Mouse (Mus musculus) midbrain, embryonic 11.5 days (tissue): ENCODE measurements around the gene Tmem240. TPM values are rescaled to one million over a fixed set of nuclear protein-coding genes. Genes with fewer than 3 reads are reported as not detected.
"Not testable (repeated sequence)": the region's sequence is repeated elsewhere in the genome, so short reads cannot be mapped to it uniquely, and the experiment has no call there.

Experiments used
- ATAC-seq: fragments of 200-750 bp; cut with Nextera tagmentation; 2 replicates; pipeline ENCODE4 v1.8.0; 2017; ENCODE audit warnings: moderate TSS enrichment, moderate library complexity; ENCODE audit not compliant: low FRiP score
- DNase-seq: peaks from one replicate; pipeline ENCODE4 v3.0.0; 2015; ENCODE audit warnings: low spot score; ENCODE audit errors: missing footprints
- H3K27ac ChIP-seq: fragments of 300-500 bp; sonication (generic); 2 replicates; pipeline ENCODE4 v1.5.1; 2014; ENCODE audit warnings: low read depth, low read length
- H3K27me3 ChIP-seq: fragments of 300-500 bp; sonication (generic); 2 replicates; pipeline ENCODE4 v1.6.1; 2014; ENCODE audit warnings: mild to moderate bottlenecking, low read length, moderate library complexity, mixed read lengths; ENCODE audit not compliant: control insufficient read depth, insufficient read depth
- H3K36me3 ChIP-seq: fragments of 300-500 bp; sonication (generic); 2 replicates; pipeline ENCODE4 v1.6.1; 2014; ENCODE audit warnings: mild to moderate bottlenecking, low read length, moderate library complexity, mixed read lengths; ENCODE audit not compliant: control insufficient read depth, insufficient read depth
- H3K4me1 ChIP-seq: fragments of 300-500 bp; sonication (generic); 2 replicates; pipeline ENCODE4 v1.6.1; 2014; ENCODE audit warnings: low read length; ENCODE audit not compliant: control insufficient read depth, insufficient read depth
- H3K4me2 ChIP-seq: fragments of 300-500 bp; sonication (generic); 2 replicates; pipeline ENCODE4 v1.6.1; 2014; ENCODE audit warnings: mild to moderate bottlenecking, moderate library complexity
- H3K4me3 ChIP-seq: fragments of 300-500 bp; sonication (generic); 2 replicates; pipeline ENCODE4 v1.5.1; 2014; ENCODE audit warnings: low read depth, low read length
- H3K9ac ChIP-seq: fragments of 300-500 bp; sonication (generic); 2 replicates; pipeline ENCODE4 v1.6.1; 2014; ENCODE audit warnings: low read length
- H3K9me3 ChIP-seq: fragments of 300-500 bp; sonication (generic); 2 replicates; pipeline ENCODE4 v1.6.1; 2016; ENCODE audit warnings: low read length; ENCODE audit not compliant: control insufficient read depth
- WGBS: fragments of 180-500 bp; shearing (Covaris S2); extraction: QIAGEN DNeasy Blood & Tissue Kit; methylation state at CpG from one replicate; pipeline ENCODE4 v1.1.7; 2014; 5-methylcytosine and 5-hydroxymethylcytosine counted together
- polyA plus RNA-seq: library from polyadenylated mRNA; unstranded; fragments of >200 nt; fragmentation: Nextera tagmentation; extraction: Ambion mirVana; gene quantifications from 2 replicates; pipeline ENCODE4 v1.2.1, GENCODE M21; 2014

The Tmem240 gene
- polyA plus RNA-seq, 1 experiment from 2014 or later, result 0.96 TPM

DNA sequence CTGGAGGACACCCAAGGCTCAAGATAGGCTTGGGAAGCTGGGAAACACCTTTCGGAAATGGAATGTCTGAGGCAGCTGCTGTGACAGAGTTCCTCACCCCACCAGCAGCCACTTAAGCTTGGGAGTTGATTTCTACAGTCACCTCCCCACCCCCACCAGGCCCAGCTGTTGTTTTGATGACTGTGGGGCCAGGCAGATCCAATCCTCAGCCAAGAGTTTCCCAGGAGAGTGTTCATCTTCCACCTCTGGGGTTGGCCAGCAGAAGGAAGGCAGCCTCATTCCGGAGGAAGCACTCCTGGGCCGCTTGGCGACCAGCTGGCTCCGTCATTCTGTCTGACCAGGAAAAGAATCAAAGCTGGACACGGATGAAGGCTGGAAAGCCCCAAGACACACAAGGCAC, 46.3 kb downstream of the Tmem240 start:
- DNase-seq (peak; percentile 83), ATAC-seq (no peak)
- no peak overlapping the region for H3K4me3 ChIP-seq
- no peak overlapping the region for H3K27ac ChIP-seq
- H3K9ac ChIP-seq, result no peak overlapping the region
- no peaks in the 10 kb centered on the region for H3K36me3 ChIP-seq
- no peaks in the 10 kb centered on the region for H3K9me3 ChIP-seq
- H3K4me1 ChIP-seq, result peaks cover 3% of the 10 kb centered on the region; the same call in 1 of the 2 replicates
- H3K4me2 ChIP-seq, result no peak overlapping the region
- no peaks in the 10 kb centered on the region for H3K27me3 ChIP-seq
- 45% methylated on average over 6 of the region's 6 CpGs for WGBS

DNA sequence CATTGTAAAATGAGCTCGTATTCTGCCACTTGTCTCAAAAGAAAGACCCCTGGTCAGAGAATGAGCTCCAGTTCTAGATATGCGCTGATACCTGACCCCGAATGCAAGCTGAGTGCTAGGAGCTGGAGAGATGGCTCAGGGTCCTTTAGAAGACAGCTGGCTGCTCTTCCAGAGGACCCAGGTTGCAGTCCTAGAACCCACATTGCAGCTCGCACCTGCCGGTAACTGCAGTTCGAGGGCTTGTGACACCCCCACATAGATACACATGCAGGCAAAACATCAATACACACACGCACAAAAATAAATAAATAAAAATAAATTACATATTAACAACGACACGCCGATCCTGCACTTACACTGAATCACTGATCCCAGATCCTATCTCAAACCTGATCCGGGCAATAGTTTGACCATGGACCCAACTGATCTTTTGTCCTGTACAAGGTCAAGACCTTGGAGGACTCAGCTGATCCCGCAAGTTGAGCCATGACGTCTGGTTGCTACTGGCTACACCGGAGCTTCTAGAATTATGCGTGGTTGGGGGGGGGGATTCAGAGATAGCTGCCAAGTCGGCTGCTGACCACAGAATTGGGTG, 49.0 kb downstream of the Tmem240 start:
- Histone ChIP-seq H3K9ac (peak overlapping the region; percentile 90), H3K4me2 (peak overlapping the region; percentile 78), H3K4me3 (peak overlapping the region; percentile 58), H3K36me3 (no peaks in the 10 kb centered on the region), H3K27me3 (no peaks in the 10 kb centered on the region), H3K27ac (peak overlapping the region; percentile 71; the same call in 1 of the 2 replicates), H3K9me3 (no peaks in the 10 kb centered on the region), H3K4me1 (peaks cover 3% of the 10 kb centered on the region; the same call in 1 of the 2 replicates)
- WGBS, result 43% methylated on average over 16 of the region's 16 CpGs
- ATAC-seq (no peak), DNase-seq (peak; percentile 85)

DNA sequence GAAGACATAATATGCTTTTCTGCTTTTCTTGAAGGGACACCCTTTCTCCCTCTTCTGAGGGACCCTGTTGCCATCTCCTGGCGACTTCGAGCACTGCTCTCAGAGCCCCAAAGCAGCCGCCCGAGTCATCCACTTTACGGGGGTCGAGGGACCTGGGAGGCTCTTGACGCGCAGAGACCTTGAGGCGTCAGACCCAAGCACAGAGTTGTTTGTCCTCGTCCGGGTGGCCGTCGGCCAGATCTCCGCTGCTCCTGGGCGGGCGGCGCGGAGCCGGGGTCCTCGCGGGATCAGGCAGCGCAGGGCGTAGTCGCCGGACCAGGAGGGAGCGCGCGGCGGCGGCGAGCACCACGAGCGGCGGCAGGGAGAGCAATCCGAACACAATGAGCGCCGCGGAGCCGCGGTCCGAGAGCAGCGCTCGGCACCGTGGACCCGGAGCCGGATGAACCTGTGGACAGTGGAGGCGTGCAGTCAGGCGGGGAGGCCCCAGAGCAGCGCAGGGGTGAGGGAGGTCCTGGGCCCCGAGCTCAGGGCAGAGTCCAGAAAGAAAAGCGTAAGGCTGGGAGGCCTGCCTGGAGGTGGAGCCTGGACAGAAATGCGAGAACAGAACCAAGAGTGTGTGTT, 49.6 kb downstream of the Tmem240 start:
- H3K4me1 ChIP-seq, result peaks cover 3% of the 10 kb centered on the region; the same call in 1 of the 2 replicates
- DNase-seq (peak; percentile 98), ATAC-seq (peak; percentile 91)
- H3K4me2 ChIP-seq, result peak overlapping the region; percentile 78
- H3K36me3 ChIP-seq, result no peaks in the 10 kb centered on the region
- H3K27ac ChIP-seq, result peak overlapping the region; percentile 71
- peak overlapping the region; percentile 58 for H3K4me3 ChIP-seq
- whole genome bisulfite sequencing, result under 1% methylated on average over 52 of the region's 52 CpGs
- H3K27me3 ChIP-seq, result no peaks in the 10 kb centered on the region
- H3K9ac ChIP-seq, result peak overlapping the region; percentile 90
- H3K9me3 ChIP-seq, result no peaks in the 10 kb centered on the region

DNA sequence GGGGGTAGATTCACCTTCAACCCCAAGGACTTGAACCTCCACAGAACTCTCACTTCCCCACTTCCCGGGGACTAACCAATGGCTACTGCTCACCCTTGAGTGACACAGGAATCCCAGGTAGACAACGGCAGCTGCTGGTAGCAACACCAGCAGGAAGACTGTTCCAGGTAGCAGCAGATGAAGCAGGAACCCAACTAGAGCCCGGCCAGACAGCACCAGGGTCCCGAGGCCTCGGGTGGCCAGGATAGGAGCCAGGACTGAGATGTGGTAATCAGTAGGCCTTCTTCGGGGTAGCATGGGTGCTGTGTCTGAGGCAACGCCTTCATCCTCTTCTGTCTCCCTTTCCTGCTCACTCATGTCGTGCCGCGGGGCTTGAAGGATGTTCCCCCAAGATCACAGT, 50.6 kb downstream of the Tmem240 start:
- no peaks in the 10 kb centered on the region for H3K9me3 ChIP-seq
- H3K36me3 ChIP-seq, result no peaks in the 10 kb centered on the region
- DNase-seq (no peak), ATAC-seq (no peak)
- H3K4me1 ChIP-seq, result peaks cover 3% of the 10 kb centered on the region; the same call in 1 of the 2 replicates
- no peak overlapping the region for H3K4me3 ChIP-seq
- no peak overlapping the region for H3K9ac ChIP-seq
- H3K27me3 ChIP-seq, result no peaks in the 10 kb centered on the region
- WGBS, result 82% methylated on average over 10 of the region's 10 CpGs
- H3K4me2 ChIP-seq, result no peak overlapping the region
- H3K27ac ChIP-seq, result no peak overlapping the region

DNA sequence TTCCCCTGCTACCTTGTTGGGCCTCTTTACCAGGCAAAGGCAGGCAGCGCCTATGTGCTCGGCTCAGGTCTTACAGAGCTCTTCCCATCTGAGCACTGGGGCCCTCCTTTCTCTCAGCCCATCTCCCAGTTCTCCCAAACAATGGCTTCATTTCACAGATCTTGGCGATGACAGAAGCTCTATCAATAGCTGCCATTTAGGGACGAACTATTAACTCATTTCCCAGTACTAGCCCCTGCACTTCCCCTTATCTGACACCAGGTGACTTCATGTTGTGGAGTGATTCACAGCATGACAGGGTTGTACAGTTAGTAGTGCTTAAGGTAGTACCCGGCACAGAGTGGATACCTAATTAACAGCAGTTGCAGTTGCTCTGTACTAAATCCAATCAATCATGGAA, 51.2 kb downstream of the Tmem240 start, which contains the start of gene Tmem88b:
TSS of gene Tmem88b (minus strand) at position 56 of the 400 bp plus-strand sequence.
- peak within 1 kb of the TSS; percentile 58; the same call in 1 of the 2 replicates for H3K4me3 ChIP-seq

DNA sequence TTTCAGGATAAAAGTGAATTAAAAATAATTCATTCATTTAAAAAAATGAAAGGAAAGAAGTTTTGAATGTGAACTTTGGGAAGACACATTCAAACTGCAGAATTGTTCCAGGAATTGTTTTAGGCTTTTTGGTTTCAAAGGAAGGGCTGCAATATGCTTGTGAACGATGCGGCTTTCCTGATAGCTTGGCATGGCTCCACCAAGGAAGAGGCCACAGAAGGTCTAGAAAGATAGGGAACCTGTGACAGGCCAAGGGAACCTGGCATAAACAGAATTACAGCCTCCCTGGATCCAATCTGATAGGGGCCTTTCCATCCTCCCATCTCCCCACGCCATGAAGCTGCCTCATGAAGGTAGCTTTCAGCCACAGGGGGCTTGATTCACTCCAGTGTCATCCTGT, 53.7 kb downstream of the Tmem240 start:
- 72% methylated on average over 3 of the region's 3 CpGs for WGBS

More for the DNA sequence above, 51.2 kb downstream of the Tmem240 start, which contains the start of gene Tmem88b:
- H3K4me1 ChIP-seq, result peaks cover 3% of the 10 kb centered on the region; the same call in 1 of the 2 replicates
- H3K9me3 ChIP-seq, result no peaks in the 10 kb centered on the region
- peak within 1 kb of the TSS; percentile 90 for H3K9ac ChIP-seq
- no peaks in the 10 kb centered on the region for H3K36me3 ChIP-seq
- no peaks in the 10 kb centered on the region for H3K27me3 ChIP-seq
- no peak for ATAC-seq
- H3K4me2 ChIP-seq, result peak within 1 kb of the TSS; percentile 78
- DNase-seq, result no peak
- no peak within 1 kb of the TSS for H3K27ac ChIP-seq
- 75% methylated on average over 5 of the region's 5 CpGs for WGBS

DNA sequence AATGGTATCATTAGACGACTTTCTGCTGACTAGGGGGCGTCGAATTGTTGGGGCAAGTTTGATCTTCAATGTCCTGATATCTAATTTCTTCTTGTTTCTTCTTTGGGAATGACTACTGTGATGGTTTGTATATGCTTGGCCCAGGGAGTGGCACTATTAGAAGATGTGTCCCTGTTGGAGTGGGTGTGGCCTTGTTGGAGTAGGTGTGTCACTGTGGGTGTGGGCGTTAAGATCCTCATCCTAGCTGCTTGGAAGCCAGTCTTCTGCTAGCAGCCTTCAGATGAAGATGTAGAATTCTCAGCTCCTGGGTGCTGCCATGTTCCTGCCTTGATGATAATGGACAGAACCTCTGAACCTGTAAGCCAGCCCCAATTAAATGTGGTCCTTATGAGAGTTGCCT, 54.2 kb downstream of the Tmem240 start:
- not testable (repeated sequence) for H3K9ac ChIP-seq, H3K27me3 ChIP-seq, H3K4me2 ChIP-seq, H3K4me1 ChIP-seq, H3K27ac ChIP-seq, DNase-seq, H3K9me3 ChIP-seq, H3K4me3 ChIP-seq, ATAC-seq, H3K36me3 ChIP-seq
- WGBS, result 79% methylated on average over 4 of the region's 4 CpGs

More for the DNA sequence above, 53.7 kb downstream of the Tmem240 start:
- Histone ChIP-seq H3K4me1 (peaks cover 3% of the 10 kb centered on the region; the same call in 1 of the 2 replicates), H3K9me3 (no peaks in the 10 kb centered on the region), H3K4me3 (no peak overlapping the region), H3K27me3 (no peaks in the 10 kb centered on the region), H3K36me3 (no peaks in the 10 kb centered on the region), H3K4me2 (no peak overlapping the region), H3K9ac (no peak overlapping the region), H3K27ac (no peak overlapping the region)
- no peak for DNase-seq
- ATAC-seq, result no peak

DNA sequence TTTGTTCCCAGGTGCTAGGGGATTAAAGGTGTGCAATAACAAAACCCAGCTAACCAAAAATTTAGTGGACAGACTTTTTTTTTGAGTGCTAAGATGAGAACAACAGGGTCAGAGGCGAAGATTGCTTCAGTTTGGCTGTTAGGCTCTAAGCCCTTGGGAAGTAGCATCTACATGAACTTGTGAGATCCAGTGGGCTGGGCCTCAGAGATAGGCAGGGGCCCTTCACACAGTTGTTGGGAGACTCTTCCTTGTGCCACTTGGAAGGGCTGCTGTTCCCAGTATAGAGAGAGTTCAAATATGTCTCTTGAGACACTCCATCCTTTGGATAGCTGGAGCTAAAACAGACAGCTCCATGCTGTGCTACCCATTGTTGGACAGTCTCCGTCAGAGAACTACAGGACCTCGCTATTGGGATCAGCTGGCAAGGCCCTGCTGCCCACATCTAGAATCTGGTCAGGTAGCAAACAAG, 55.5 kb downstream of the Tmem240 start, which contains the start of gene Ankrd65:
TSS of gene Ankrd65 (plus strand) at position 419 of the 469 bp plus-strand sequence.
- no peaks in the 10 kb centered on the region for H3K36me3 ChIP-seq
- H3K4me3 ChIP-seq, result no peak within 1 kb of the TSS
- no peaks in the 10 kb centered on the region for H3K9me3 ChIP-seq
- H3K27ac ChIP-seq, result no peak within 1 kb of the TSS
- ATAC-seq, result no peak
- no peaks in the 10 kb centered on the region for H3K4me1 ChIP-seq
- WGBS, result 81% methylated on average over 3 of the region's 3 CpGs
- DNase-seq, result no peak
- no peaks in the 10 kb centered on the region for H3K27me3 ChIP-seq
- no peak within 1 kb of the TSS for H3K4me2 ChIP-seq
- no peak within 1 kb of the TSS for H3K9ac ChIP-seq
